Mouse (Mus musculus) gastrocnemius, adult 18-20 months (tissue): ENCODE results near the gene Tbxa2r. TPM values are rescaled to one million over a fixed set of nuclear protein-coding genes. Genes with fewer than 3 reads are reported as not detected.
A peak's percentile ranks its signal among the peaks of the same experiment; 100 is the strongest.

Source experiments
- DNase-seq: peaks from one replicate; pipeline ENCODE4 v3.0.0; 2021; ENCODE audit warnings: low spot score
- total RNA-seq, 2 experiments: library from RNA; stranded (reverse); gene quantifications; 2 replicates each; pipeline ENCODE4 v1.2.3; 2021

Gene Tbxa2r
- total RNA-seq, 2 experiments from 2014 or later: 0.16 to 0.55 TPM

GRCm38 (mm10) chr10:81364666-81365065 lies 36.1 kb downstream of the Tbxa2r start:
- no peak for DNase-seq

DNA sequence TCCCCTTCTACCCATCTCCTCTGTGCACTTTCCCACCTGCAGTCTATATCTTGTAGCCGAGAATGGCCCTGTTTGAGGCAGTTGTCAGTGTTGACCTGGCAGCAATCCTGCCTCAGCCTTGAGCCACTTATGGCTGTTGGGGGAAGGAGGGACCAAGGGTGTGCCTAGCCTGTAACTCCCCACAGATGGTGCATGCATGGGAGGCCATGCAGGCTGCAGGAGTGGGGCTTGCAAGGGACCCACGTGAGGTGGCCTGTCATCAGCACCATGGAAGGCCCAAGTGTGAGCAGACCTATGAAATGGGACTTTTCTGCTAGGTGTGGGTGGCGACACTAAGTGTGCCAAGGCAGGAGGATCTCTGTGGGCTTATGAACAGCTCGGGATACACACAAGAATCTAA lies 36.5 kb downstream of the Tbxa2r start:
- no peak for DNase-seq

GRCm38 (mm10) chr10:81365672-81366476 lies 37.3 kb downstream of the Tbxa2r start, which contains the start of gene 4930404N11Rik:
4930404N11Rik (minus strand) TSS chr10:81365816.
- no peak for DNase-seq

- DNase-seq: no peak
These were observed 38.1 kb downstream of the Tbxa2r start for GRCm38 (mm10) chr10:81366477-81367206.

DNA sequence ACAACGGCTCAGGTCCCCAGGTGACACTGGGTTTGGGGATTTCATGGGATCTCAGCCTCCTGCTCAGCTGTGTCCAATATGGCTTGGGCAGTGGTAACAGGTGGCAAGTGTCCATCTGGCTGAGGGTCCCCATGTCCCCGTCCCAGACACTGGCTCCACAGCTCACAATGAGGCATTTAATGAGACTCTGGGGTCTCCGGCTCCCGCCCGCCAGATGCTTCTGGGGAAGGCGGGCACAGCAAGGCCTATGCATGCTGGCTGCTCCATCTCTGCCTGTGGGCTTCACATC lies 38.6 kb downstream of the Tbxa2r start:
- DNase-seq: no peak

DNA sequence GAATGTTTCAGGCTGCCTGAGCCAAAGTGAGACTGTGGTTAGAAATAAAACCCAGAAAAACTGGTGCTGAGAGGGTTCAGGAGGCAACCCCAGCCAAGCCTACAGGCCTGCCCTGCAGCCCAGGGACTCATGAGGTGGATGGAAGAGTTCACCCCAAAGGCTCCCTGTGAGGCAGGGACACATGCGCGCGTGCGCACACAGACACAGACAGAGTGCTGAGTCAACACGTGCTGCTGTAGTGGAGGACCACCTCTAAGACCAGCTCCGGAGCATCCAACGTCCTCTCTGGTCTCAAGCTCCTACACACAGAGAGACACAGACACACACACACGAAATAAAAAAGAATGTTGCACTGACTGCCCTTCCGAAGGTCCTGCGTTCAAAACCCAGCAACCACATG lies 46.8 kb downstream of the Tbxa2r start:
- no peak for DNase-seq

GRCm38 (mm10) chr10:81376561-81377361 lies 48.2 kb downstream of the Tbxa2r start:
- DNase-seq: no peak

DNA sequence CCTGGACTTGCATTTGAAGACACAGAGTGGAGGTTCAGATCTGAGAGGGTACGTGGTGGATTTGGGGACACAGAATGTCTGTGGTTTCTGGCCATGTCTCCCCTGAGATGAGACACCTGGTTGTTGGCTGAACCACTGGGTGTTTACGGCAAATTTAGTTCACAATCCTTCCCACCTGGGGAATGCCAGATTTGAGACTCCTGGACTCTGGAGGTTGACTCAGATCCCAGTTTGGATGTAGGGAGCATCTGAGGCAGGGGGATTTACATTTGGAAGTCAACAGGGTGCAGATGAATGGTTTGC lies 48.8 kb downstream of the Tbxa2r start:
- no peak for DNase-seq

- DNase-seq: no peak
These were observed 49.4 kb downstream of the Tbxa2r start, which contains the start of gene Fzr1 for GRCm38 (mm10) chr10:81377793-81378552. Fzr1 (minus strand) TSS chr10:81378516.

GRCm38 (mm10) chr10:81378553-81379182 lies 50.1 kb downstream of the Tbxa2r start:
- DNase-seq: peak; percentile 100

DNA sequence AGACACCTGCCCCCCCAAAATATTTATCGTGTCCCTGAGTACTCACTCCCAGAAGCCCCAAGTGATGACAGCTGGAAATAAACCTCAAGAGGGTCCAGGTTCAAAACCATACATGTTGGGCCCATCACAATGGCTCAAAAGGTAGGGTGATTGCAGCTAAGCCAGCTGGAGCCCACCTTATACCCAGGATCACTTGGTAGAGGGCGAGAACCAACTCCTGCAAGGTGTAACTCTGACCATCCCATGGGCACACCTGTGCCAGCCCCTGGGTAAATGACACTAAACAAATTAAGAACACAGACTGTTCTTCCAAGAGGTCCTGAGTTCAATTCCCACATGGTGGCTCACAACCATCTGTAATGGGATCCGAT lies 50.6 kb downstream of the Tbxa2r start:
- no peak for DNase-seq

- DNase-seq: no peak
These were observed 51.4 kb downstream of the Tbxa2r start for GRCm38 (mm10) chr10:81379809-81380378.

DNA sequence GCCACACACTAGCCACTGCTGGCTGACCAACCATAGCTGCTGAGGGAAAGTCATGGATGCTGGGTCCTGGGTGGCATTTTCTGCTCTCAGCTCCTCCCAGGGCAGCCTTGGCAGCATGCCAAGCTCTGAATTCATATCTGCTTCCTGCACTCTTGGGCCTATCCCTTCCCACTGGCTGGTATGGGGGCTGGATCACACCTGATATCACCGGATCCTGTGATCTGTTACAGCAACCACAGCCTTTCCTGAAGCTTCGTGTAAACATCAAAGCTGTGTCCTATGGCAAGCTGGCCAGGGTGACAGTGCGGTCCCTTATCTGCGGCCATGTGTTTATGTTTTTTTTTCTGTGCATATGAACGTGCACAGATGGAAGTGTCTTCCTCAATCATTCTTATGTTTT lies 53.5 kb downstream of the Tbxa2r start:
- no peak for DNase-seq

GRCm38 (mm10) chr10:81383802-81384604 lies 55.5 kb downstream of the Tbxa2r start, which contains the start of the genes Dohh and Gm48551:
Dohh (plus strand) TSS chr10:81384428.
Gm48551 (plus strand) TSS chr10:81384466.
- DNase-seq: peak; percentile 99

GRCm38 (mm10) chr10:81384605-81384982 lies 56.1 kb downstream of the Tbxa2r start:
- no peak for DNase-seq
